Mouse (Mus musculus) forebrain, embryonic 11.5 days (tissue): ENCODE measurements at regions not wholly inside any gene's neighbourhood (a gene's known extent, or its start where the extent isn't known, plus 50 kb on each side); places are given as distances from the start of the nearest gene placed in this dataset.

ENCODE experiments used
- ATAC-seq: fragments of 200-750 bp; cut with Nextera tagmentation; replicated peaks from 2 replicates; pipeline ENCODE4 v1.8.0; 2017; ENCODE audit warnings: moderate TSS enrichment; ENCODE audit not compliant: low FRiP score
- DNase-seq: peaks from one replicate; pipeline ENCODE4 v3.0.0-alpha.2; 2017; ENCODE audit warnings: low spot score
- H3K27ac ChIP-seq: fragments of 300-500 bp; sonication (generic); 2 replicates; pipeline ENCODE4 v1.5.1; 2014; ENCODE audit warnings: low read depth, low read length
- H3K27me3 ChIP-seq: fragments of 300-500 bp; sonication (generic); 2 replicates; pipeline ENCODE4 v1.6.1; 2014; ENCODE audit warnings: mild to moderate bottlenecking, low read length, mixed read lengths; ENCODE audit not compliant: control insufficient read depth, insufficient read depth
- H3K36me3 ChIP-seq: fragments of 300-500 bp; sonication (generic); 2 replicates; pipeline ENCODE4 v1.6.1; 2014; ENCODE audit warnings: mild to moderate bottlenecking, low read length, moderate library complexity, mixed read lengths; ENCODE audit not compliant: control insufficient read depth, insufficient read depth
- H3K4me1 ChIP-seq: fragments of 300-500 bp; sonication (generic); replicated peaks from 2 replicates; pipeline ENCODE4 v1.6.1; 2014; ENCODE audit warnings: low read length, mixed read lengths; ENCODE audit not compliant: control insufficient read depth, insufficient read depth
- H3K4me2 ChIP-seq: fragments of 300-500 bp; sonication (generic); 2 replicates; pipeline ENCODE4 v1.6.1; 2014; ENCODE audit warnings: low read depth, mild to moderate bottlenecking, low read length, moderate library complexity, mixed read lengths; ENCODE audit not compliant: severe bottlenecking
- H3K4me3 ChIP-seq: fragments of 300-500 bp; sonication (generic); 2 replicates; pipeline ENCODE4 v1.5.1; 2014; ENCODE audit warnings: low read depth, low read length
- H3K9ac ChIP-seq: fragments of 300-500 bp; sonication (generic); 2 replicates; pipeline ENCODE4 v1.6.1; 2014; ENCODE audit warnings: low read length
- H3K9me3 ChIP-seq: fragments of 300-500 bp; sonication (generic); 2 replicates; pipeline ENCODE4 v1.6.1; 2016; ENCODE audit warnings: low read length, mixed read lengths; ENCODE audit not compliant: control insufficient read depth
- WGBS: fragments of 180-500 bp; shearing (Covaris S2); extraction: QIAGEN DNeasy Blood & Tissue Kit; methylation state at CpG from one replicate; pipeline ENCODE4 v1.1.7; 2014; 5-methylcytosine and 5-hydroxymethylcytosine counted together

GRCm38 (mm10) chr15:71283775-71284174, 2550.6 kb upstream of the Gm6569 start:
- Histone ChIP-seq H3K4me2 (no peak overlapping the region), H3K27ac (no peak overlapping the region), H3K9me3 (no peaks in the 10 kb centered on the region), H3K27me3 (no peaks in the 10 kb centered on the region), H3K4me3 (no peak overlapping the region), H3K9ac (no peak overlapping the region), H3K4me1 (no peaks in the 10 kb centered on the region), H3K36me3 (no peaks in the 10 kb centered on the region)
- 89% methylated on average over 3 of the region's 3 CpGs for WGBS
- DNase-seq (no peak), ATAC-seq (no peak)

GRCm38 (mm10) chr15:71302541-71302940, 2531.8 kb upstream of the Gm6569 start:
- Histone ChIP-seq H3K9me3 (no peaks in the 10 kb centered on the region), H3K4me3 (no peak overlapping the region), H3K4me1 (no peaks in the 10 kb centered on the region), H3K4me2 (no peak overlapping the region), H3K27ac (no peak overlapping the region), H3K9ac (no peak overlapping the region), H3K27me3 (no peaks in the 10 kb centered on the region), H3K36me3 (no peaks in the 10 kb centered on the region)
- ATAC-seq (no peak), DNase-seq (no peak)

DNA sequence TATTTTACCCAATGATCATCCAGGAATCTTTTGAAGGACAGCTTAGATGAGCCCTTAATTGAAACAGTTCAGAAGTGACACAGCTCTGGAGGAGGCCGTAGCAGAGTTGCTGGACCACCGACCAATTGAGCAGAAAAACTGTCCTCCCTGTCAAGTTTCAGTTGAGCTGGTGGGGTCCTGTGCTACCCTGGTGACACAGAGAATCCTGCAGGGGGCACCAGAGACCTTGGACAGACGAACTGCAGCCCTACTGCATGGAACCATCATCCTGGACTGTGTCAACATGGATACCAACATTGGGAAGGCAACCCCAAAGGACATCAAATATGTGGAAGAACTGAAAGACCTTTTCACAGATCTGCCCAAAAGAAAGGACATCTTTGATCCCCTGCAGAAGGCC, 2524.1 kb upstream of the Gm6569 start:
- Histone ChIP-seq H3K4me3 (no peak overlapping the region), H3K9me3 (no peaks in the 10 kb centered on the region), H3K4me2 (no peak overlapping the region), H3K27me3 (no peaks in the 10 kb centered on the region), H3K27ac (no peak overlapping the region), H3K9ac (no peak overlapping the region), H3K4me1 (no peaks in the 10 kb centered on the region), H3K36me3 (no peaks in the 10 kb centered on the region)
- 69% methylated on average over 3 of the region's 3 CpGs for WGBS
- ATAC-seq, result no peak
- DNase-seq, result no peak

DNA sequence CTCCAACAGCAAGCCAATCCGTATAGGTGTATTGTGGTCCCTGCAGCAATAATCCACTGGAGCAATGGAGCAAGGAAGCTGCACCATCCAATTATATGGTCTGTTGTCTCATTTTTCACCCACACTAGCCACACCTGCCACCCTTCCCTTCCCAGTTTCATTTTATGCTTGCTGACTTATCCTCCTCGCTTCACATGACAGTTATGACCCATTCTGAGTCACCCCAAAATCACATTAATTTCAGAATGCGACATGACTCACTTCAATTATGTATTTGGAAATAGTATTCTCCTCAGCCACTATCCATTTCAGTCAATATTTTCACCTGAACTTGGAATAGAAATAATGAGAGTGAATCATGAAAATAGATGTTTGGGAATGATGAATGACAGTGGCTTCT, 2507.8 kb upstream of the Gm6569 start:
- Histone ChIP-seq H3K9ac (no peak overlapping the region), H3K4me2 (no peak overlapping the region), H3K4me1 (no peaks in the 10 kb centered on the region), H3K27me3 (no peaks in the 10 kb centered on the region), H3K9me3 (no peaks in the 10 kb centered on the region), H3K36me3 (no peaks in the 10 kb centered on the region), H3K4me3 (no peak overlapping the region), H3K27ac (no peak overlapping the region)
- 78% methylated on average over 3 of the region's 3 CpGs for WGBS
- DNase-seq (no peak), ATAC-seq (no peak)

DNA sequence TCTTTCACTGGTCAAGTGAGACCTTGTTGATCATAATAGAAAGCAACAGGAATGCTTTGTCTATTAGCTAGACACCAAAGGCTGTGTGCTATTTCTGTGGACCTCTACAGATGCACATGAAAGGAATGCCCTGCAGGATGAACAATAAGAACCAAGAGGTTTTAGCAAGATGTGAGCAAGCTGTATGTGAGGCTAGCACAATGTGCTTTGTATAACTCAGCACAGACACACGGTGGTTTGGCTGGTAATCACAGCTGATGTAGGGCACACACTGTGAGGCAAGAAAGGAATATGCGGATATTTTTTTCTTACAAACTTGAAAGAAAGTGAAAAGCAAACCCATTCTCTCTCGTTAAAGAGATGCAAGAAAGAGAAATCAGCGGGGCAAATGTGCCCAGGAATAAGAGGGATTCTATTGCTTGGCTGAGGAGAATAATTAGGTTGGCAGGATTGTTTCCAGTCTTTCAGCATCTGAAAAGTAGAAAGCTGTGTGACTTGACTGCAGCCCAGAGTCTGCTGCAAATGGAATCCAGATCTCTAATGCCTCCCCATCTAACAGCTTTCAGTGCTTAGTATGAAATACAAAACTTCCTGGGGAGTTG, 2476.1 kb upstream of the Gm6569 start:
- H3K9ac ChIP-seq, result no peak overlapping the region
- ATAC-seq (peak; percentile 89), DNase-seq (no peak)
- no peak overlapping the region for H3K4me2 ChIP-seq
- H3K4me3 ChIP-seq, result no peak overlapping the region
- H3K27ac ChIP-seq, result no peak overlapping the region
- H3K4me1 ChIP-seq, result 0 out of 2 replicates have a peak, but pooled peaks cover 2% of the 10 kb centered on the region
- no peaks in the 10 kb centered on the region for H3K27me3 ChIP-seq
- 14% methylated on average over 4 of the region's 4 CpGs for WGBS
- no peaks in the 10 kb centered on the region for H3K36me3 ChIP-seq
- H3K9me3 ChIP-seq, result no peaks in the 10 kb centered on the region

- Histone ChIP-seq H3K4me1 (no peaks in the 10 kb centered on the region), H3K4me2 (no peak overlapping the region), H3K9me3 (no peaks in the 10 kb centered on the region), H3K27me3 (no peaks in the 10 kb centered on the region), H3K27ac (no peak overlapping the region), H3K9ac (no peak overlapping the region), H3K36me3 (no peaks in the 10 kb centered on the region), H3K4me3 (no peak overlapping the region)
- DNase-seq (peak; percentile 59), ATAC-seq (peak; percentile 80)
- 48% methylated on average over 3 of the region's 3 CpGs for WGBS
These were observed 2458.6 kb upstream of the Gm6569 start for GRCm38 (mm10) chr15:71375775-71376174.
